Mouse (Mus musculus) stomach, embryonic 16.5 days (tissue): ENCODE results near the gene Cisd3. TPM values are rescaled to one million over a fixed set of nuclear protein-coding genes. Genes with fewer than 3 reads are reported as not detected.

Experiments
- ATAC-seq: fragments of 200-750 bp; cut with Nextera tagmentation; 2 replicates; pipeline ENCODE4 v1.8.0; 2017; ENCODE audit warnings: moderate number of reproducible peaks, moderate TSS enrichment; ENCODE audit not compliant: insufficient read depth, low FRiP score
- H3K27ac ChIP-seq: fragments of 300-500 bp; sonication (generic); 2 replicates; pipeline ENCODE4 v1.5.1; 2014; ENCODE audit warnings: low read length
- H3K27me3 ChIP-seq: fragments of 300-500 bp; sonication (generic); 2 replicates; pipeline ENCODE4 v1.6.1; 2014; ENCODE audit warnings: low read length, control low read depth, mixed read lengths; ENCODE audit not compliant: control insufficient read depth, insufficient read depth
- H3K36me3 ChIP-seq: fragments of 300-500 bp; sonication (generic); 2 replicates; pipeline ENCODE4 v1.6.1; 2014; ENCODE audit warnings: low read length; ENCODE audit not compliant: control insufficient read depth, insufficient read depth
- H3K4me1 ChIP-seq: fragments of 300-500 bp; sonication (generic); 2 replicates; pipeline ENCODE4 v1.6.1; 2014; ENCODE audit warnings: low read length, control low read depth, mixed read lengths; ENCODE audit not compliant: control insufficient read depth, insufficient read depth
- H3K4me2 ChIP-seq: fragments of 300-500 bp; sonication (generic); 2 replicates; pipeline ENCODE4 v1.6.1; 2014; ENCODE audit warnings: low read depth, low read length, mixed read lengths
- H3K4me3 ChIP-seq: fragments of 300-500 bp; sonication (generic); replicated peaks from 2 replicates; pipeline ENCODE4 v1.5.1; 2014; ENCODE audit warnings: mild to moderate bottlenecking, low read length
- H3K9ac ChIP-seq: fragments of 300-500 bp; sonication (generic); 2 replicates; pipeline ENCODE4 v1.6.1; 2014; ENCODE audit warnings: low read length
- H3K9me3 ChIP-seq: fragments of 300-500 bp; sonication (generic); replicated peaks from 2 replicates; pipeline ENCODE4 v1.6.1; 2016; ENCODE audit warnings: low read length, control low read depth; ENCODE audit not compliant: control insufficient read depth
- WGBS: fragments of 180-500 bp; shearing (Covaris S2); extraction: QIAGEN DNeasy Blood & Tissue Kit; methylation state at CpG from one replicate; pipeline ENCODE4 v1.1.7; 2014; 5-methylcytosine and 5-hydroxymethylcytosine counted together
- polyA plus RNA-seq: library from polyadenylated mRNA; unstranded; fragments of >200 nt; fragmentation: Nextera tagmentation; extraction: Ambion mirVana; gene quantifications from 2 replicates; pipeline ENCODE4 v1.2.1, GENCODE M21; 2015

The Cisd3 gene
- polyA plus RNA-seq, 1 experiment from 2014 or later = 35.1 TPM

- H3K36me3 ChIP-seq = peaks cover 8% of the 10 kb centered on the region
- no peak overlapping the region for H3K27ac ChIP-seq
- no peak for ATAC-seq
Observed at GRCm38 (mm10) chr11:97680430-97680829, 5.2 kb upstream of the Cisd3 start.

GRCm38 (mm10) chr11:97682504-97683055, 3.0 kb upstream of the Cisd3 start:
- Histone ChIP-seq H3K27me3 (no peaks in the 10 kb centered on the region), H3K27ac (no peak overlapping the region), H3K9me3 (no peaks in the 10 kb centered on the region), H3K9ac (no peak overlapping the region), H3K4me3 (no peak overlapping the region), H3K4me1 (peaks cover 15% of the 10 kb centered on the region), H3K4me2 (no peak overlapping the region), H3K36me3 (peaks cover 4% of the 10 kb centered on the region; the same call in 1 of the 2 replicates)
- 72% methylated on average over 6 of the region's 6 CpGs for WGBS
- no peak for ATAC-seq

More at GRCm38 (mm10) chr11:97680430-97680829, 5.2 kb upstream of the Cisd3 start:
- H3K27me3 ChIP-seq = no peaks in the 10 kb centered on the region
- no peak overlapping the region for H3K4me2 ChIP-seq
- H3K4me1 ChIP-seq = 0 out of 2 replicates have a peak, but pooled peaks cover 1% of the 10 kb centered on the region
- no peak overlapping the region for H3K9ac ChIP-seq
- 76% methylated on average over 12 of the region's 12 CpGs for WGBS
- no peaks in the 10 kb centered on the region for H3K9me3 ChIP-seq
- no peak overlapping the region for H3K4me3 ChIP-seq

DNA sequence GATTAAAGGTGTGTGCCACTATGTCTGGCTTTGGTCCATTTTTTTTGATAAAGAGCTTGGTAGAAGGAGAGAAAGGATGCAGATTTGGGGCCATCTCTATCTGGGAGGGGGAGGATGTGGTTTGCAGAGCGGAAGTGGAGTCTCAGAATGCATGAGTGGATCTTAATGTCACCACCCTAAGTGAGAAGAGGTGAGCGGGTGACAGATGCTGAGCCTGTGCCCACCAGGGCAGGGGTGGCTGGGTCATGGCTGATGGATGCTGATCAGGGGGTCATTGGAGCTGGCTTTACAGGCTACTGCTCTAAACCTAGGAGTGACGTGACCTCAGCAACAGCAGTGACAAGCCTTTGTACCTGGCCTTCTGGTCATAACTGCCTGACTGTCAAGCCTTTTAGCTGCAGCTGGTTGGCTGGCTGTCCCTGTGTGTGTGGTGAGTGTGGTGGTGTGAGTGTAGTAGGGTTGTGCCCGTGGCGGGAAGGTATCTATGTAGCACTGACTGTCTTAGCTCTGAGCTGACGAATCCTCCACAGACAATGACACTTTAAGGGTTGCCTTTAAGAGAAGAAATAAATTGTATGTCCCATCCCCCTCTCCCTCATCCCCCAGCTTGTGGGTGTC, 1.5 kb upstream of the Cisd3 start:
- 82% methylated on average over 6 of the region's 6 CpGs for WGBS
- H3K27me3 ChIP-seq = no peaks in the 10 kb centered on the region
- no peak for ATAC-seq
- H3K9me3 ChIP-seq = no peaks in the 10 kb centered on the region
- peaks cover 15% of the 10 kb centered on the region for H3K4me1 ChIP-seq
- peaks cover 7% of the 10 kb centered on the region; the same call in 1 of the 2 replicates for H3K36me3 ChIP-seq
- no peak overlapping the region for H3K4me3 ChIP-seq
- H3K9ac ChIP-seq = no peak overlapping the region
- H3K4me2 ChIP-seq = no peak overlapping the region
- no peak overlapping the region for H3K27ac ChIP-seq

DNA sequence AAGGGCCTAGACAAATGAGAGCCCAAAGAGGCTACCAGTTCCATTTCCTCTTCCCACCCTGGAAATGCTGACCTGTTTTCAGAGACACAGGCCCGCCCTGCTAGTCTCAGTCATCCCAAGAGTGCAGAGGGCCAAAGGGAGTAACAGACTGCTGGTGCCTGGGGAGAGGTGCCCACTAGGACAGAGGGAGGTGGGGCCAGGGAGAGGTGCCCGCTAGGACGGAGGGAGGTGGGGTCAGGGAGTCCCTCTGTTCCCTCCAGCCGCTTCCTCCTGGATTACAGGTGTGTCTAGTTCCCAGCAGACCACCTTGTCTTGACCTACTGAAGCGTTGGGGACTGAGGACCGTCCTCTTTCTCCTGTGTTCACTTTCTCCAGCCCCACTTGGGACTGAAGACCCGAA, 860 bp upstream of the Cisd3 start:
- Histone ChIP-seq H3K36me3 (peaks cover 8% of the 10 kb centered on the region), H3K4me3 (no peak overlapping the region), H3K27me3 (no peaks in the 10 kb centered on the region), H3K9ac (no peak overlapping the region), H3K27ac (no peak overlapping the region), H3K4me1 (peaks cover 15% of the 10 kb centered on the region), H3K4me2 (no peak overlapping the region), H3K9me3 (no peaks in the 10 kb centered on the region)
- 30% methylated on average over 7 of the region's 7 CpGs for WGBS
- ATAC-seq = no peak

- Histone ChIP-seq H3K36me3 (peaks cover 17% of the 10 kb centered on the region; the same call in 1 of the 2 replicates), H3K9me3 (no peaks in the 10 kb centered on the region), H3K4me3 (peak overlapping the region; percentile 37), H3K4me2 (peak overlapping the region; percentile 62), H3K4me1 (peaks cover 15% of the 10 kb centered on the region), H3K27ac (no peak overlapping the region), H3K27me3 (no peaks in the 10 kb centered on the region), H3K9ac (peak overlapping the region; percentile 54)
- no peak for ATAC-seq
- 64% methylated on average over 11 of the region's 11 CpGs for WGBS
Observed at GRCm38 (mm10) chr11:97686322-97686908, 789 bp downstream of the Cisd3 start.

DNA sequence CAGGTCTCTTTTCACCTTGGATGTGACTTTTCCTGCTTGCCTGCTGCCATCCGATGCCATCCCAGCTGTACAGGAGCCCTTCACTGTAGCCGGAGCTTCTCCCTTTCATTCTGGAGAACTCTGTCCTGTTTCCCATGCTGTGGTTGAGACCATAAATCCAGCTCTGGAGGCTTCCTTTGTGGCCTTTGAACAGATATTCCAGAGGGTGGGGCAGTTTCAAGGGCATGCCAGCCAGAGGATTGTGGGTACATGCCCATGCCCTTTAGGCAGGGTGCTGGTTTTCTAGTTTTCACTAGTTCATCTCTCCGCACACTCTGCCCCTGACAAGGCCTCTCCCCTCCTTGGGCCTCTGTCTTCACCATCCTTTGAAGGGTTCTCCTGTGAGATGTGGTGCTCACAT, 1.4 kb downstream of the Cisd3 start:
- ATAC-seq = no peak
- peaks cover 15% of the 10 kb centered on the region for H3K4me1 ChIP-seq
- H3K9ac ChIP-seq = no peak overlapping the region
- H3K27me3 ChIP-seq = no peaks in the 10 kb centered on the region
- no peak overlapping the region for H3K4me3 ChIP-seq
- H3K9me3 ChIP-seq = no peaks in the 10 kb centered on the region
- 90% methylated on average over 3 of the region's 3 CpGs for WGBS
- peak overlapping the region; percentile 62 for H3K4me2 ChIP-seq
- H3K27ac ChIP-seq = no peak overlapping the region
- peaks cover 19% of the 10 kb centered on the region; the same call in 1 of the 2 replicates for H3K36me3 ChIP-seq

DNA sequence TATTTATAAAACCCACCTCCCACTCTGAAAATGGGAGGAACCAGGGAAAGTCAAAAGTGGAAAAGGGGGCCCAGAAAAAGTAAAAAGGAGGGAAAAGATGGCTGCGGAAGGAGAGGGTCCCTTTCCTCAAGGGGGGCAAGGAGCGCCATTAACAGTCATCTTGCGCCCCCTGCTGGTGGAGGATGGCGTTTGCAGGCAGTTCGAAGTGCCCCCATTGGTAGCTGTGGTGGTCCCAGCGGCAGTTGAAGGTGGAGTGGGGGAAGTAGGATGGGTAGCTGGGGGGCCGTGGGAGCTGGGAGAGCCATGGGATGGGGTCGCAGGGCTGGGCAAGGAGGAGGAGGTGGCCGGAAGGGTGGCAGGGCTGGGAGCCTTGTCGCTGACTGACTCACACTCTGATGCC, 4.2 kb downstream of the Cisd3 start:
- no peak overlapping the region for H3K27ac ChIP-seq
- peaks cover 27% of the 10 kb centered on the region; the same call in 1 of the 2 replicates for H3K36me3 ChIP-seq
- H3K4me2 ChIP-seq = no peak overlapping the region
- H3K4me1 ChIP-seq = peaks cover 24% of the 10 kb centered on the region
- H3K27me3 ChIP-seq = no peaks in the 10 kb centered on the region
- no peak overlapping the region for H3K4me3 ChIP-seq
- WGBS = 32% methylated on average over 10 of the region's 10 CpGs
- no peak overlapping the region for H3K9ac ChIP-seq
- no peaks in the 10 kb centered on the region for H3K9me3 ChIP-seq
- ATAC-seq = no peak

DNA sequence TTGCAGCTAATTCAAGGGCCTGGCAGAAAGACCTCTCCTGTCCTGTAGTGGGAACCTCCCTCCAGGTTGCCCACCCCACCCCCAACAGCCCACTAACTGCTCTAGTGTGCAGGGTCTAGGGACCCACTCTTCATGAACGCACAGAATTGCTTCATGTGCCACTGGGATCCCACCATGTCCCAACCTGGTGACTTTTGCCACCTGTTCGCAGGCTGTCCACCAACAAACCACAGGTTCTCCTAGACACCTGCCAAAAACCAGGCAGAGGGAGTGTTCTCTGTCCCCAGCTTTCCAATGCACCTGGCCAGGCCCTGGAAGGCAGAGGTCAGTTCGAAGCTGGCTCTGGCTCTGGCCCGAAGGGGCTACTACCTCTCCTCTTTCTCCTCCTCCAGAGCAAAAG, 8.8 kb downstream of the Cisd3 start:
- H3K27me3 ChIP-seq = no peaks in the 10 kb centered on the region
- no peak overlapping the region for H3K4me3 ChIP-seq
- peaks cover 22% of the 10 kb centered on the region; the same call in 1 of the 2 replicates for H3K36me3 ChIP-seq
- H3K9ac ChIP-seq = peak overlapping the region; percentile 35
- H3K4me1 ChIP-seq = peaks cover 40% of the 10 kb centered on the region
- no peak for ATAC-seq
- H3K9me3 ChIP-seq = no peaks in the 10 kb centered on the region
- peak overlapping the region; percentile 79 for H3K27ac ChIP-seq
- H3K4me2 ChIP-seq = peak overlapping the region; percentile 31; the same call in 1 of the 2 replicates
- 69% methylated on average over 4 of the region's 4 CpGs for WGBS
